Mouse (Mus musculus) adrenal gland, postnatal 4 days (tissue): Measurements from ENCODE around the gene Olfr1055. TPM values are rescaled to one million over a fixed set of nuclear protein-coding genes. Genes with fewer than 3 reads are reported as not detected.
"Not testable (repeated sequence)": the region's sequence is repeated elsewhere in the genome, so short reads cannot be mapped to it uniquely, and the experiment has no call there.

Experiments
- DNase-seq, 2 experiments: peaks; one replicate each; pipeline ENCODE4 v3.0.0; 2021 to 2022; ENCODE audit warnings: low spot score in 2 of 2, mixed read lengths in 2 of 2
- long read RNA-seq, 2 experiments: library from polyadenylated mRNA; stranded (forward); transcript quantifications; one replicate each; pipeline ENCODE4 v2.0.0; 2021
- total RNA-seq, 2 experiments: library from RNA; stranded (reverse); gene quantifications; 2 replicates each; pipeline ENCODE4 v1.2.3; 2021

The Olfr1055 gene
- total RNA-seq: not detected
- long read RNA-seq, experiment 1: 0 reads
- long read RNA-seq, experiment 2: 0 reads

GRCm38 (mm10) chr2:86350184-86350583 lies at the start of gene Olfr1055:
Gene Olfr1055 (minus strand): TSS chr2:86350284.
- DNase-seq: no peak

GRCm38 (mm10) chr2:86395114-86395513 lies 45.0 kb upstream of the Olfr1055 start:
- DNase-seq: no peak

GRCm38 (mm10) chr2:86388461-86388860 lies 38.4 kb upstream of the Olfr1055 start, which contains the start of gene Olfr1058:
Gene Olfr1058 (minus strand): TSS chr2:86388561.
- DNase-seq: not testable (repeated sequence)

- no peak for DNase-seq
These were observed 28.2 kb upstream of the Olfr1055 start, which contains the start of gene Olfr1057 for GRCm38 (mm10) chr2:86378293-86378692. Gene Olfr1057 (minus strand): TSS chr2:86378393.

- DNase-seq: not testable (repeated sequence)
These were observed 16.3 kb upstream of the Olfr1055 start for GRCm38 (mm10) chr2:86366342-86366741.

GRCm38 (mm10) chr2:86362369-86362768 lies 12.3 kb upstream of the Olfr1055 start, which contains the start of gene Olfr1056:
Gene Olfr1056 (minus strand): TSS chr2:86362469.
- no peak for DNase-seq

GRCm38 (mm10) chr2:86351751-86352150 lies 1.7 kb upstream of the Olfr1055 start:
- not testable (repeated sequence) for DNase-seq

- no peak for DNase-seq
These were observed 14.8 kb downstream of the Olfr1055 start, which contains the start of gene Olfr1054 for GRCm38 (mm10) chr2:86335333-86335732. Gene Olfr1054 (minus strand): TSS chr2:86335433.

- DNase-seq: no peak
These were observed 34.9 kb downstream of the Olfr1055 start, which contains the start of gene Olfr1053 for GRCm38 (mm10) chr2:86315184-86315583. Gene Olfr1053 (minus strand): TSS chr2:86315284.

Other genes with a start within 250 kb of the Olfr1055 start
- gene Olfr1039, start 214.4 kb downstream of the Olfr1055 start, total RNA-seq: not detected
- not detected for gene Olfr1040, start 203.6 kb downstream of the Olfr1055 start, total RNA-seq
- not detected for gene Olfr1042, start 188.4 kb downstream of the Olfr1055 start, total RNA-seq
- gene Olfr1043, start 182.8 kb downstream of the Olfr1055 start, total RNA-seq: not detected
- gene Olfr1044, start 172.5 kb downstream of the Olfr1055 start, total RNA-seq: not detected
- gene Olfr52, start 164.6 kb downstream of the Olfr1055 start, total RNA-seq: not detected
- not detected for gene Olfr1045, start 147.3 kb downstream of the Olfr1055 start, total RNA-seq
- not detected for gene Olfr1046, start 131.0 kb downstream of the Olfr1055 start, total RNA-seq
- gene Olfr1047, start 118.9 kb downstream of the Olfr1055 start, total RNA-seq: not detected
- gene Olfr1048, start 110.0 kb downstream of the Olfr1055 start, total RNA-seq: not detected
- gene Olfr1049, start 92.0 kb downstream of the Olfr1055 start, total RNA-seq: not detected
- not detected for gene Olfr1051, start 71.2 kb downstream of the Olfr1055 start, total RNA-seq
- gene Olfr1052, start 57.8 kb downstream of the Olfr1055 start, total RNA-seq: not detected
- not detected for gene Olfr1053, start 35.0 kb downstream of the Olfr1055 start, total RNA-seq
- gene Olfr1054, start 14.9 kb downstream of the Olfr1055 start, total RNA-seq: not detected
- not detected for gene Olfr1056, start 12.2 kb upstream of the Olfr1055 start, total RNA-seq
- not detected for gene Olfr1057, start 28.1 kb upstream of the Olfr1055 start, total RNA-seq
- gene Olfr1058, start 38.3 kb upstream of the Olfr1055 start, total RNA-seq: not detected
- gene Olfr1061, start 63.8 kb upstream of the Olfr1055 start, total RNA-seq: not detected
- not detected for gene Olfr1062, start 76.5 kb upstream of the Olfr1055 start, total RNA-seq
- gene Olfr1065, start 100.3 kb upstream of the Olfr1055 start, total RNA-seq: not detected
- not detected for gene Olfr1066, start 106.0 kb upstream of the Olfr1055 start, total RNA-seq
- gene Olfr228, start 137.1 kb upstream of the Olfr1055 start, total RNA-seq: not detected
- not detected for gene Olfr1076, start 158.2 kb upstream of the Olfr1055 start, total RNA-seq
- not detected for gene Olfr1079, start 192.2 kb upstream of the Olfr1055 start, total RNA-seq
- gene Olfr1080, start 208.0 kb upstream of the Olfr1055 start, total RNA-seq: not detected
- not detected for gene Olfr1082, start 248.7 kb upstream of the Olfr1055 start, total RNA-seq